Mouse (Mus musculus) lung, postnatal 0 days (tissue): ENCODE measurements around the gene Teddm3. TPM values are rescaled to one million over a fixed set of nuclear protein-coding genes. Genes with fewer than 3 reads are reported as not detected.

Experiments used
- ATAC-seq: fragments of 200-750 bp; cut with Nextera tagmentation; 2 replicates; pipeline ENCODE4 v1.8.0; 2017; ENCODE audit warnings: moderate library complexity
- DNase-seq: peaks from one replicate; pipeline ENCODE4 v3.0.0-alpha.2; 2016; ENCODE audit warnings: low spot score
- H3K27ac ChIP-seq: fragments of 300-500 bp; sonication (generic); 2 replicates; pipeline ENCODE4 v1.5.1; 2014; ENCODE audit warnings: antibody characterized with exemption, mild to moderate bottlenecking, low read length, mixed read lengths
- H3K27me3 ChIP-seq: fragments of 300-500 bp; sonication (generic); replicated peaks from 2 replicates; pipeline ENCODE4 v1.6.1; 2014; ENCODE audit warnings: low read length, mixed read lengths; ENCODE audit not compliant: insufficient read depth
- H3K36me3 ChIP-seq: fragments of 300-500 bp; sonication (generic); 2 replicates; pipeline ENCODE4 v1.6.1; 2014; ENCODE audit warnings: low read length, mixed read lengths; ENCODE audit not compliant: insufficient read depth
- H3K4me1 ChIP-seq: fragments of 300-500 bp; sonication (generic); 2 replicates; pipeline ENCODE4 v1.6.1; 2014; ENCODE audit warnings: antibody characterized with exemption, low read depth, low read length, mixed read lengths; ENCODE audit not compliant: insufficient read depth
- H3K4me2 ChIP-seq: fragments of 300-500 bp; sonication (generic); replicated peaks from 2 replicates; pipeline ENCODE4 v1.6.1; 2014; ENCODE audit warnings: low read depth, mild to moderate bottlenecking, low read length, moderate library complexity, mixed read lengths
- H3K4me3 ChIP-seq: fragments of 300-500 bp; sonication (generic); 2 replicates; pipeline ENCODE4 v1.5.1; 2014; ENCODE audit warnings: low read depth, low read length
- H3K9ac ChIP-seq: fragments of 300-500 bp; sonication (generic); replicated peaks from 2 replicates; pipeline ENCODE4 v1.6.1; 2014; ENCODE audit warnings: low read depth, mild to moderate bottlenecking
- H3K9me3 ChIP-seq: fragments of 300-500 bp; sonication (generic); 2 replicates; pipeline ENCODE4 v1.6.1; 2016; ENCODE audit warnings: low read length, mixed read lengths
- CTCF ChIP-seq: IDR thresholded peaks from 2 replicates; pipeline ENCODE4 v1.5.1; 2016; ENCODE audit warnings: antibody characterized with exemption, mild to moderate bottlenecking
- EP300 ChIP-seq: IDR thresholded peaks from 2 replicates; pipeline ENCODE4 v1.6.1; 2016; ENCODE audit warnings: antibody characterized with exemption, mild to moderate bottlenecking, control low read depth
- WGBS: fragments of 180-500 bp; shearing (Covaris S2); extraction: QIAGEN DNeasy Blood & Tissue Kit; methylation state at CpG from one replicate; pipeline ENCODE4 v1.1.7; 2014; 5-methylcytosine and 5-hydroxymethylcytosine counted together
- polyA plus RNA-seq: library from polyadenylated mRNA; unstranded; fragments of >200 nt; fragmentation: Nextera tagmentation; extraction: Ambion mirVana; gene quantifications from 2 replicates; pipeline ENCODE4 v1.2.1, GENCODE M21; 2015

The Teddm3 gene
- polyA plus RNA-seq, 1 experiment from 2014 or later = not detected

GRCm38 (mm10) chr16:21195260-21195866, 41.6 kb upstream of the Teddm3 start:
- Histone ChIP-seq H3K27ac (no peak overlapping the region), H3K9ac (no peak overlapping the region), H3K36me3 (no peaks in the 10 kb centered on the region), H3K4me3 (no peak overlapping the region), H3K4me1 (no peaks in the 10 kb centered on the region), H3K9me3 (no peaks in the 10 kb centered on the region), H3K4me2 (no peak overlapping the region), H3K27me3 (no peaks in the 10 kb centered on the region; the same call in 1 of the 2 replicates)
- DNase-seq (no peak), ATAC-seq (no peak)
- 57% methylated on average over 8 of the region's 8 CpGs for WGBS
- TF ChIP-seq EP300 (no peak), CTCF (no peak)

GRCm38 (mm10) chr16:21194182-21194581, 40.4 kb upstream of the Teddm3 start:
- no peak overlapping the region for H3K9ac ChIP-seq
- DNase-seq = peak; percentile 69
- WGBS = 54% methylated on average over 12 of the region's 12 CpGs
- no peak overlapping the region for H3K4me3 ChIP-seq
- no peak overlapping the region for H3K4me2 ChIP-seq
- ATAC-seq = peak; percentile 72
- H3K4me1 ChIP-seq = no peaks in the 10 kb centered on the region
- H3K36me3 ChIP-seq = no peaks in the 10 kb centered on the region
- TF ChIP-seq EP300 (peak; percentile 51; the same call in 1 of the 2 replicates), CTCF (no peak)
- no peaks in the 10 kb centered on the region for H3K9me3 ChIP-seq
- no peak overlapping the region for H3K27ac ChIP-seq
- no peaks in the 10 kb centered on the region for H3K27me3 ChIP-seq

- peak; percentile 67 for ATAC-seq
- TF ChIP-seq CTCF (peak; percentile 90), EP300 (0 out of 2 replicates have a peak, but pooled peaks have one; percentile 6)
- Histone ChIP-seq H3K4me2 (no peak overlapping the region), H3K4me3 (no peak overlapping the region), H3K36me3 (no peaks in the 10 kb centered on the region), H3K9ac (no peak overlapping the region), H3K9me3 (no peaks in the 10 kb centered on the region), H3K4me1 (no peaks in the 10 kb centered on the region), H3K27ac (no peak overlapping the region), H3K27me3 (no peaks in the 10 kb centered on the region)
- DNase-seq = peak; percentile 92
- 19% methylated on average over 7 of the region's 7 CpGs for WGBS
Observed at GRCm38 (mm10) chr16:21192509-21193354, 38.9 kb upstream of the Teddm3 start.

- no peak overlapping the region for H3K4me2 ChIP-seq
- H3K4me1 ChIP-seq = no peaks in the 10 kb centered on the region
- no peak for ATAC-seq
- no peaks in the 10 kb centered on the region for H3K36me3 ChIP-seq
- no peaks in the 10 kb centered on the region for H3K27me3 ChIP-seq
- no peak overlapping the region for H3K27ac ChIP-seq
- no peak for DNase-seq
- 74% methylated on average over 14 of the region's 14 CpGs for WGBS
- H3K9me3 ChIP-seq = no peaks in the 10 kb centered on the region
- H3K4me3 ChIP-seq = no peak overlapping the region
- no peak overlapping the region for H3K9ac ChIP-seq
- no peak for TF ChIP-seq CTCF
- TF ChIP-seq EP300 = no peak
Observed at GRCm38 (mm10) chr16:21191569-21191968, 37.8 kb upstream of the Teddm3 start.

GRCm38 (mm10) chr16:21188345-21188744, 34.5 kb upstream of the Teddm3 start:
- Histone ChIP-seq H3K27ac (no peak overlapping the region), H3K4me2 (no peak overlapping the region), H3K27me3 (no peaks in the 10 kb centered on the region), H3K4me3 (no peak overlapping the region), H3K9me3 (no peaks in the 10 kb centered on the region), H3K4me1 (no peaks in the 10 kb centered on the region), H3K36me3 (no peaks in the 10 kb centered on the region), H3K9ac (no peak overlapping the region)
- ATAC-seq (no peak), DNase-seq (no peak)
- TF ChIP-seq CTCF (peak; percentile 44), EP300 (no peak)
- 71% methylated on average over 3 of the region's 3 CpGs for WGBS

GRCm38 (mm10) chr16:21187568-21187967, 33.8 kb upstream of the Teddm3 start:
- no peak overlapping the region for H3K4me2 ChIP-seq
- WGBS = 31% methylated on average over 7 of the region's 7 CpGs
- DNase-seq = no peak

More at GRCm38 (mm10) chr16:21187568-21187967, 33.8 kb upstream of the Teddm3 start:
- Histone ChIP-seq H3K36me3 (no peaks in the 10 kb centered on the region), H3K4me1 (no peaks in the 10 kb centered on the region), H3K9ac (no peak overlapping the region), H3K4me3 (no peak overlapping the region), H3K9me3 (no peaks in the 10 kb centered on the region), H3K27me3 (no peaks in the 10 kb centered on the region), H3K27ac (no peak overlapping the region)
- no peak for ATAC-seq
- no peak for TF ChIP-seq EP300
- no peak for TF ChIP-seq CTCF
